Mouse (Mus musculus) cerebellum, postnatal 4 days (tissue): ENCODE data around the gene Adamtsl1.

Experiments used
- DNase-seq, 2 experiments: peaks; one replicate each; pipeline ENCODE4 v3.0.0; 2022; ENCODE audit warnings: low spot score in 2 of 2, mixed read lengths in 1 of 2

Adamtsl1 gene

DNA sequence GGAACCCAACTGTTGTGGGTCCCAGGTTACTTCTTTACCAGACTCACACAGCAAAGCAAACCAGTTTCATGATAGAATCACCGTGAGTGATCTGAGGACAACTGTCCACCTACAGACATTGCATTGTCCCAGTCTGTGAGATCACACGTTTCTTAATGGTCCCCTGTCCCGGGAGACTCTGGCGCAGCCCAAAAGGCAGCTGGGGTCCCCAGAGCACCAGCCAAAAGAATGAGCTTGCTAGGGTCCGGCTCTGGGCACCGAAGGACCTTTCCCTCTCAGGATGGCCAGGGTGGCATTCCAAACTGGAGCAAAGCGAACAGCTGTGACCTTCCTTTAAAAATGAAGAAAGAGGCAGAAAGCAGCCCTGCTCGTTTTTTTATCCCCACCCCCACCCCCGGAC is at the start of gene Adamtsl1:
Gene Adamtsl1 (plus strand): TSS at position 381 of the 400 bp plus-strand sequence.
- DNase-seq = no peak

DNA sequence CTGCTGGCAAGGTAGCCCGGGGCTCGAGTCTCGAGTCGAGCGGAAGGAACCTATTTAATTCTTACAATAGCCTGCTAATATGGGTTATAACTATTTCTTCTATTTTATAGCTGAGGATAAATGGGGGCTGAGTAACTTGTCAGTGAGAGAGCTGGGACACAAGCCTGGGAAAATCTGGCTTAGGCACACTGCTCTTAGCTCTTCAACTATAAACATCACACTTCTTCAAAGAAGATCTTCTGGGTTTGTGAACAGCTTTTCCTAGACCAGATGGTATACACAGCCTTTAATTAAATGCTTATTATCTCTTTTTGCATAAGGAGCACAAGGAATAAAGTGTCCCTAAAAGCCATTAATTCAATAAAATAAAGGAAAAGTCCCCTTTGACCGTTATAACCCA is 30.4 kb upstream of the Adamtsl1 start:
- DNase-seq = no peak

GRCm38 (mm10) chr4:85486316-85486946 is 27.5 kb upstream of the Adamtsl1 start:
- DNase-seq = peak in 1 of 2 experiments; percentile 4

GRCm38 (mm10) chr4:85505718-85506117 is 8.3 kb upstream of the Adamtsl1 start:
- DNase-seq = no peak

- no peak for DNase-seq
These were observed 7.0 kb upstream of the Adamtsl1 start for GRCm38 (mm10) chr4:85506976-85507375.

- no peak for DNase-seq
These were observed 6.5 kb upstream of the Adamtsl1 start for GRCm38 (mm10) chr4:85507491-85507890.

GRCm38 (mm10) chr4:85513288-85513687 is 684 bp upstream of the Adamtsl1 start:
- no peak for DNase-seq

- peak in 1 of 2 experiments; percentile 34 for DNase-seq
These were observed 271 bp downstream of the Adamtsl1 start for GRCm38 (mm10) chr4:85514205-85514681.

- DNase-seq = no peak
These were observed 13.1 kb downstream of the Adamtsl1 start for GRCm38 (mm10) chr4:85526966-85527566.

- no peak for DNase-seq
These were observed 15.9 kb downstream of the Adamtsl1 start for GRCm38 (mm10) chr4:85529852-85530251.

- DNase-seq = no peak
These were observed 25.7 kb downstream of the Adamtsl1 start for GRCm38 (mm10) chr4:85539677-85540076.

DNA sequence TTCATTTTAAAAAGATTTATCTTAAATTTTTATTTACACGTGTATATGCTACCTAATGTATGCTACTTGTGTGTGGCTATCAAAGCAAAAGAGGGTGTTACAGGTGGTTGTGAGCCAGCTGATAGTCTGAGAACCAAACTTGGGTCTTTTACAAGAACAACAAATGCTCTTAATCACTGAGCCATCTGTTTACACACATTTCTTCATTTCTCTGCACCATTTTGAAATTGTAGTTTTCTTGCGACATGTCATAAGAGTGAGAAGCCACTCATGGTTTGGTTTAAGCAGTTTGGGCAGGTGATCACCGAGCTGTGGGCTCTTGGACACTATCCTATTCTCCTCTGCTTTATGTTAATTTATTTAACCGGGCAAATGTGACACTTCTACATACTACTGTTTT is 29.2 kb downstream of the Adamtsl1 start:
- DNase-seq = no peak

- DNase-seq = no peak
These were observed 40.7 kb downstream of the Adamtsl1 start for GRCm38 (mm10) chr4:85554696-85555095.

GRCm38 (mm10) chr4:85559753-85560152 is 45.8 kb downstream of the Adamtsl1 start:
- DNase-seq = no peak

GRCm38 (mm10) chr4:85585426-85585825 is 71.5 kb downstream of the Adamtsl1 start:
- DNase-seq = no peak

DNA sequence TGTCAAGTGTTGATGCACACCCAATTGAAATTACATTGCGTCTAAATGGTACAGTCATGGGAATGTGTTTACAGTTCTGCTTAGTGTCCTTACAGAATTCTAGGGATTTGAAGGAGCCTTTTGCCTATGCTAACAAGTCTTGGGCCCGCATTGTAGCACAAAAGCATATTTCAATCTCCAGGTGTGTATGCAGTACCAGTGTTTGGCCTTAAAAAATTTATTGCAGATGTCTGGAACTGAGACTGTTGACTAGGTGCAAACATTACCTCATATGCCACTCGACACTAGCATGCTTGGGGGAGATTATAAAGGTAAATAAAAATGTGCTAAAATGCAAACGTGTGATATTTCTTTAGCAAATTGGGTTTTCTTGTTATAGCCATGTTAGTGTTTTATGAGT is 75.0 kb downstream of the Adamtsl1 start:
- DNase-seq = no peak

DNA sequence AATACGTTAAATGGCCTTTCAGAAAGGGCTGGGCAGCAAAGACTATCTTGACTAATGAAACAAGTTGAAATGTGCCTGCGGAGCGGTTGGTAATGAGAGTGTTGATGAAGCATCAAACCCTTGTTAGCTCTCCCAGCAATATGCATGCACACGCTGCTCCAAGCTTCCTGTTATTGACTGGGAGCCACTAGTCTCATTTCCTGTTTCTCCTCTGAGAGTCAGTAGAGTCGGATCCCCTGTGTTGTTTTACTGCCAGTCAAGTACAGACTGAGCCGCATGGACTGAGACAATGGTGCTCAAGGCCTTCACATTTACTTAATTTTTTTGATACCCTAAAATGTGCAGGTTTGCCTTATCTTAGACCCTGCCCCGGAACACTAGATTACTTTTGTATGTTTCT is 77.1 kb downstream of the Adamtsl1 start:
- DNase-seq = no peak

DNA sequence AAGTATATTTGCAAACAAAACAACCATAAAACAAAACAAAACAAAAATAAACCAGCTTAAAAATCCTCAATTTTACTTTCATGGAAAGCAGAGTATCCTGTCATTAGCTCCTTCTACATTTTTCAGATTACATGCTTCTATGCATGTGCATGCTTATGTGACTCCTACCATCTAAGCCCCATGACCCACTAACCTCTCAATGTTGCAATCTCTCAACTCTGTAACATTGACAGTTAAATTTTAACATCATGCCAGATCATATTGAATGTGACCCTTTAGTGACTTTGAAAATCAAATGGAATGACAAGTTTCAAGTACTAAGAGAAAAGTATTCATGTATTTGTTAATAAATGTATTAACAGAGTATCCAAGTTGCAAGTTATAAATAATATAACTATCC is 80.2 kb downstream of the Adamtsl1 start:
- no peak for DNase-seq

- no peak for DNase-seq
These were observed 99.4 kb downstream of the Adamtsl1 start for GRCm38 (mm10) chr4:85613331-85613730.

GRCm38 (mm10) chr4:85618746-85619145 is 104.8 kb downstream of the Adamtsl1 start:
- DNase-seq = no peak

GRCm38 (mm10) chr4:85619261-85619660 is 105.3 kb downstream of the Adamtsl1 start:
- DNase-seq = no peak

- no peak for DNase-seq
These were observed 115.4 kb downstream of the Adamtsl1 start for GRCm38 (mm10) chr4:85629381-85629780.

GRCm38 (mm10) chr4:85669271-85669670 is 155.3 kb downstream of the Adamtsl1 start:
- no peak for DNase-seq
